Mouse (Mus musculus): ENCODE measurements around the gene Rab3d. TPM values are rescaled to one million over a fixed set of nuclear protein-coding genes. Genes with fewer than 3 reads are reported as not detected.

The Rab3d gene
- polyA plus RNA-seq (2016; fragmentation: Nextera tagmentation; extraction: Ambion mirVana): 5.1 and 5.3 TPM in 2 replicates

DNA sequence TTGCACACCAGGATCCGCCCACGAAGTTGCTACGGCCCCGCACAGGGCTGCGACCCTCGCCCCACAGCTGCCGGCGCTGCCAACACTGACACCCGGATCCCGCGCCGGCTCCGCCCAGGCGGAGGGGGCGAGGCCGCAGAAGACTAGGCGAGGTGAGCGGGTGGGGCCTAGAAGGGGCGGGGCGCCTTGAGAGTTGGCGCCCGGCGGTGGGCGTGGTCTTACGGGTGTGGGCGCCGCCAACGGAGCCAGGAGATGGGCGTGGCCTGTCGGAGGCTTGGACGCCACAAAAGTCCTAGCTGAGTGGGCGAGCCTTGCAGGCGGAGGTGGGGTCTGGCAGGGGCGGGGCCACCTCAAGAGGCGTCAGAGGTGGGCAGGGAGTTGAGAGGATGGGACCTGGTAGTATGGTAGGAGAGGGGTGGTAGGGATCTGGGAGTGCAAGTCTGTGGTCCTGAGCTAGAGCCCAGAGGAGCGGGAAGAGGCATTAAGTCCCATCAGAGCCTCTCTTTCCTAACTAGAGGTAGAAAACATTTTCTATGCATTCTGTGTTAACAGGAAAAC, at the start of gene Rab3d:
TSS of gene Rab3d (minus strand) at position 158 of the 558 bp plus-strand sequence.
- peak within 1 kb of the TSS; percentile 79 for H3K27ac ChIP-seq
- whole genome bisulfite sequencing: under 1% methylated on average over 36 of the region's 36 CpGs

DNA sequence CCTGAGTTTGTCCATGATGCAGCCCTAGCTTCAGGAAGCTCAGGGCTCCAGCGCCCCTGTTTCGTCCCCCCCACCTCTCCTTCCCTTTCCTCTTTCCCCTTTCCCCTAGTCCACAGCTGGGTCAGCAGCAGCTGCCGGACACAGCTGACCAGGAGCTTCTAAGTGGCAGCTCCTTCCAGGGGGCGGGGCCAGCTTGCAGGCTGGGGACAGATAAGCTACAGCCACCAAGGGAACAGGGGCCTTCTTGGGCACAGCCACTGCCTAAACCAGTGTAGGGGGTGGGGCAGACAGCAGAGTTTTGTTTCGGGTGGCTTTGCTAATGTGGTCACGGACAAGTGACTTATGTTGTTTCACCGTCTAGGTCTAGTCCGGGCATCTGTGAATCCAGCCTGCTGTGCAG, 45.4 kb upstream of the Rab3d start, which contains the start of gene Epor:
TSS of gene Epor (minus strand) at position 90 of the 400 bp plus-strand sequence.
- H3K36me3 ChIP-seq (replicated peaks): peaks cover 1% of the 10 kb centered on the region; the same call in 1 of the 2 replicates
- H3K9me3 ChIP-seq: no peaks in the 10 kb centered on the region
- peak; percentile 45 for DNase-seq (ENCODE audit: extremely low spot score, low spot score)
- peak within 1 kb of the TSS; percentile 58 for H3K4me3 ChIP-seq
- peak within 1 kb of the TSS; percentile 74 for H3K27ac ChIP-seq
- peaks cover 36% of the 10 kb centered on the region for H3K4me1 ChIP-seq
- WGBS: 32% methylated on average over 8 of the region's 8 CpGs
- peaks cover 58% of the 10 kb centered on the region for H3K27me3 ChIP-seq (ENCODE audit: poor library complexity, severe bottlenecking)

More for the DNA sequence above, at the start of gene Rab3d:
- Histone ChIP-seq H3K9me3 (no peaks in the 10 kb centered on the region), H3K4me3 (peak within 1 kb of the TSS; percentile 73), H3K4me1 (peaks cover 15% of the 10 kb centered on the region), H3K36me3 (replicated peaks) (peaks cover 7% of the 10 kb centered on the region; the same call in 1 of the 2 replicates), H3K27me3 (ENCODE audit: poor library complexity, severe bottlenecking) (peaks cover 39% of the 10 kb centered on the region)
- peak; percentile 96 for DNase-seq (ENCODE audit: extremely low spot score, low spot score)

DNA sequence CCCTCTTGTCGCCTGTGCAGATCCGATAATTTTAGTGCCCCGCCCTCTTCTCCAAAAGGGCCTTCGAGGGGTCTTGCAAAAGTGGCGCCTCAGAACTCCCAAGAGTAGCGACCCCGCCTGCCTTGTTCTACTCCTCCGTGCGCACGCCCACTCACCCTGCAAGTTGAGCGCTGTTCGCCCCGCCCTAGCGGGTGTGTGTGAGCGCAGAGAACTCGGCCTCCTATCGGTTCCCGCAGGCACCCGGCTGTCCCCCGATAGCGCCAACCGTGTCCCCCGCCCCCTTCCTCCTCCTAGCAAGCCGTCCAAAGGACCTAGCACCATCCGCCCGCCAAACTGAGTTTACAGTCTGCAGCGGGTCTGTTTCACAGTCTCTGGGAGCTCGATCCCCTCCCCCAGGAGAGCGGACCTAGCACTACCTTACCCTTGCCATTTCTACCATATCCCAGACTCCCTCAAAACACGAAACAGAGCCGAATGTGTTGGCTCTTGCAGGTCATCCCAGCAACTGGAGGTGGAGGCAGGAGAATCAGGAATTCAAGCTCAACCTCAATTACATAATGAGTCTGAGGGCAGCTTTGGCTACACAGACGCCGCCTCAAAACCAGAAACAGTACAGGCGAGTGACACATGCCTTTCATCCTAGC, 44.5 kb upstream of the Rab3d start:
- Histone ChIP-seq H3K27ac (peak overlapping the region; percentile 74), H3K9me3 (no peaks in the 10 kb centered on the region), H3K4me1 (peaks cover 36% of the 10 kb centered on the region), H3K4me3 (peak overlapping the region; percentile 58), H3K36me3 (replicated peaks) (peaks cover 5% of the 10 kb centered on the region; the same call in 1 of the 2 replicates), H3K27me3 (ENCODE audit: poor library complexity, severe bottlenecking) (peaks cover 58% of the 10 kb centered on the region)
- 3% methylated on average over 34 of the region's 34 CpGs for WGBS
- DNase-seq (ENCODE audit: extremely low spot score, low spot score): peak; percentile 73

DNA sequence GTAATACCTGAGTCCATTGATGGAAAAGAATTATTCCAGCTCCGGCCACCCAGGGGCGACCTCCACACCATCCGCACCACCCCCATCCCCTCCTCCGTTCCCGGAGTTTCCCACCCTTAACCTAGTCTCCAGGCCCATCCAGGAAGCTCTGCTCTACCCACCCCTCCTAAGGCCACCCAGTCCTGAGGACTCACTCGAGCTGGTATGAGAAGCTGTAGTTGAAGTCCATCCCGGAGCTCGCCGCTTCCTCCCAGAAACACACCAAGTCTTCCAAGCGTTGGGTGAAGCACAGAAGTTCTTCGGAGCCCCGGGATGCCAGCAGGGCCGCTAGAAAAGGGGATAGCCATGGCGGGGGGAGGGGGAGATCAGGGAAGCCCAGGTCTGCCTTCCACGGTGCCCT, 44.0 kb upstream of the Rab3d start:
- no peak for DNase-seq (ENCODE audit: extremely low spot score, low spot score)
- Histone ChIP-seq H3K4me1 (peaks cover 36% of the 10 kb centered on the region), H3K27me3 (ENCODE audit: poor library complexity, severe bottlenecking) (peaks cover 58% of the 10 kb centered on the region), H3K4me3 (peak overlapping the region; percentile 58), H3K36me3 (replicated peaks) (peaks cover 9% of the 10 kb centered on the region; the same call in 1 of the 2 replicates), H3K27ac (peak overlapping the region; percentile 74), H3K9me3 (no peaks in the 10 kb centered on the region)
- WGBS: 0% methylated on average over 15 of the region's 15 CpGs

DNA sequence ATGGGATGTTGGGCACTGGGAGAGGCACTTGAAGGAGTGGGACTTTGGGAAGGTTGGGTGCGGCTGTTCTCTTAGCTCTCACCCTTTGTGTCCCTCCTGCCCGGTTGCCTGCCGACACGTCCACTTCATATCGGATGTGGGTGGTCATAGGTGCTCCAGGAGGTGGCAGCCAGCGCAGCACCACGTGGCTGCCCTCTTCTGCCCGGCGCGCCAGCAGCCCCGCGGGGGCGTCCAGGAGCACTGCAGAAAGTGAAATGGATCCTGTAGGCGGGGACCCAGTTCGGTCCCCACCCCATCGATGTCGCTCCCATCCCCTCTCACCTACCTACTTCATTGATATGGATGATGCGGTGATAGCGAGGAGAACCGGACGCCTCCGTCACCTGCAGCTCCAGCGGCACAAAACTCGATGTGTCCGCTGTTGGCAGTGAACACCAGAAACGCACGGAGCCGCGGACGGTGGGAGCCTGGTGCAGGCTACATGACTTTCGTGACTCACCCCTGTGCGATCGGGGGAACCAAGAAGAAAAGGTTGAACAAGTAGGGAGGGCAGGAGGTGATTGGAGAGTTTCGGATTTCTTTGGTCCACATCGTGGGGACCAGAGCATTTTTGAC, 43.5 kb upstream of the Rab3d start:
- Histone ChIP-seq H3K36me3 (replicated peaks) (peaks cover 9% of the 10 kb centered on the region; the same call in 1 of the 2 replicates), H3K4me1 (peaks cover 40% of the 10 kb centered on the region), H3K27me3 (ENCODE audit: poor library complexity, severe bottlenecking) (peaks cover 58% of the 10 kb centered on the region), H3K9me3 (no peaks in the 10 kb centered on the region), H3K4me3 (peak overlapping the region; percentile 58), H3K27ac (peak overlapping the region; percentile 74)
- DNase-seq (ENCODE audit: extremely low spot score, low spot score): no peak
- WGBS: 2% methylated on average over 35 of the region's 35 CpGs

DNA sequence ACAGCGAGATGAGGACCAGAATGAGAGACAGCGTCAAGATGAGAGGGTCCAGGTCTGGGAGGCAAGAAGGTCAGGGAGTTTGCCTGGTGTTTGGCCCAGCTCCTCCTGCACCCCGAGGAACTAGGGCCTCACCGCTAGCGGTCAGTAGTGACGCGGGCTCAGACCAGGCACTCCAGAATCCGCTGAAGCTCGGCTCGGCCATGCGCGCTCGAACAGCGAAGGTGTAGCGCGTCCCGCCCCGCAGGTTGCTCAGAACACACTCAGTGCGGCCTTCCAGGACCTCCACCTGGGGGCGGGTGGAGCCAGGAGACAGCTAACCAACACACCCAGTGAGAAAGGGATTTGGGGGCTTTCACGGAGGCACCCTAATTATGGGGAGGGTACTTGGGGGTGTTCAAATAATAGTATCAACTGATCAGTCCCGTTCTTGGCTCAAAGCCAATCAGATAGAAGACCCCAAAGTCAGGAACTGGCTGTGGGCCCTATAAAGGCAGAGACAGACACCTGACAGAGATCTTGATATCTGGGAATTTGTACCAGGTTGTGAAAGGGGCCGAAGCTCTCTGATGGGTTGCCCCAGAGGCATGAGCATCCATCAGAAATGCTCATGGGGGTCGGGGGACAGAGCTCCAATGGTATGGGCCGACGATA, 42.7 kb upstream of the Rab3d start:
- no peak overlapping the region for H3K27ac ChIP-seq
- no peak for DNase-seq (ENCODE audit: extremely low spot score, low spot score)
- H3K9me3 ChIP-seq: no peaks in the 10 kb centered on the region
- H3K27me3 ChIP-seq (ENCODE audit: poor library complexity, severe bottlenecking): peaks cover 58% of the 10 kb centered on the region
- H3K36me3 ChIP-seq (replicated peaks): peaks cover 9% of the 10 kb centered on the region; the same call in 1 of the 2 replicates
- WGBS: 9% methylated on average over 26 of the region's 26 CpGs
- peak overlapping the region; percentile 58 for H3K4me3 ChIP-seq
- H3K4me1 ChIP-seq: peaks cover 44% of the 10 kb centered on the region

DNA sequence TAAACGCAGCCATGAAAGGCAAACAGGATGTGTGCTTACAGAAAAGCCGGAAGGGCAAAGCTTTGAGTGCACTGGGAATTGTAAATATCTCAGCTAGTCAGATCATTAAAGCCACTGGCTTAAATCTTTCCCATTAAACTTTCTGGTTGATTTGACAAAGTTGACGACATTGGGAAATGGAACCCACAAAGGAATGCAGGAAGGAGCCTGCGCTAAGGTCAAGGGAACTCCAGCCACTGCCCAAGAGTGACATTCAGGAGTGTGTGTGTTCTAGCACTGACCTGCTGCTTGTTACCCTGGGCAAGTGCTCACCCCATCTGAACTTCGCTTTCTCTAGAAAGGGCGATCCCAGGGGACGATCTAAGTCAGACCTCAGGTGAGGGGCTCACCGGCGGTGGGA, 42.1 kb upstream of the Rab3d start:
- DNase-seq (ENCODE audit: extremely low spot score, low spot score): no peak
- WGBS: 47% methylated on average over 9 of the region's 9 CpGs
- Histone ChIP-seq H3K4me1 (peaks cover 44% of the 10 kb centered on the region), H3K4me3 (peak overlapping the region; percentile 58), H3K27me3 (ENCODE audit: poor library complexity, severe bottlenecking) (peaks cover 58% of the 10 kb centered on the region), H3K27ac (no peak overlapping the region), H3K9me3 (no peaks in the 10 kb centered on the region), H3K36me3 (replicated peaks) (peaks cover 9% of the 10 kb centered on the region; the same call in 1 of the 2 replicates)

DNA sequence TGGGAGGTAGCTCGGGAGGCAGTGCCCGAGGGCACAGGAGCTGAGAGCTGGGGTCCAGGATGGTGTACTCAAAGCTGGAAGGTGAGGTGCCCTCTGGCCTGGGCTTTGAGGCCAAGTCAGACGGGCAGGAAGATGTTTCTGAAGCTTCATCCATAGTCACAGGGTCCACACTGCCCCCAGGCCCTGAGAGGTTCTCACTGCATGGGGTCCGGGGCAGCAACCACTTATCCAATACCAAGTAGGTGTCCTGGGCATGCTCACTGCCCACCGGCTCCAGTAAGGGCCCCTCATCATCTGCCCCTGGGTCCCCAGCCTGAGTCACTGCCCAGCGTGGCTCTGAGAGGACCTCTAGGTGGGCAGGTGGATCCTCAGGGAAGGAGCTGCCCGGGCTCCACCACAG, 41.3 kb upstream of the Rab3d start:
- H3K36me3 ChIP-seq (replicated peaks): peaks cover 9% of the 10 kb centered on the region; the same call in 1 of the 2 replicates
- H3K9me3 ChIP-seq: no peaks in the 10 kb centered on the region
- H3K4me1 ChIP-seq: peaks cover 48% of the 10 kb centered on the region
- WGBS: 84% methylated on average over 7 of the region's 7 CpGs
- H3K4me3 ChIP-seq: 0 out of 2 replicates have a peak overlapping the region, but pooled peaks have one; percentile 0
- DNase-seq (ENCODE audit: extremely low spot score, low spot score): no peak
- H3K27ac ChIP-seq: no peak overlapping the region
- peaks cover 56% of the 10 kb centered on the region for H3K27me3 ChIP-seq (ENCODE audit: poor library complexity, severe bottlenecking)

DNA sequence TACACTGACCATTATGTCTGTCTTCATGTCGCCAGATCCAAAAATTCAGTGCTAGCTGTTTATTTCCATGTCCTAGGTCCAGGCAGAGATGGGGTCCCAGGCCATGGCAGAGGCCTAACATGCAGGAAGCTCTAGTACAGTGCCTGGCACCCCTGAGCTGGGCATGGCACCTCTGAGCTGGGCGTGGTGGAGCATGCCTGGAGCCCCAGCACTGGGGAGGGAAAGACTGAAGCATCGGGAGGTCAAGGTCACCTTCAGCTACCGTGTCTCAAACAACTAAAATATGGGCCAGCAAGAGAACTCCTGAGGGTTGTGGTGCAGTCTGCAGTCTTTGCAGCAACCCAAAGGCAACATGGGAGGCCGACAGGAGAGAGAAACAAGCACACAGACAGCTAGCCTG, 40.4 kb upstream of the Rab3d start:
- WGBS: 92% methylated on average over 5 of the region's 5 CpGs
- H3K9me3 ChIP-seq: no peaks in the 10 kb centered on the region
- peaks cover 50% of the 10 kb centered on the region for H3K4me1 ChIP-seq
- H3K27me3 ChIP-seq (ENCODE audit: poor library complexity, severe bottlenecking): peaks cover 47% of the 10 kb centered on the region
- no peak overlapping the region; the same call in 1 of the 2 replicates for H3K4me3 ChIP-seq
- peaks cover 9% of the 10 kb centered on the region; the same call in 1 of the 2 replicates for H3K36me3 ChIP-seq (replicated peaks)
- no peak for DNase-seq (ENCODE audit: extremely low spot score, low spot score)
- no peak overlapping the region for H3K27ac ChIP-seq

DNA sequence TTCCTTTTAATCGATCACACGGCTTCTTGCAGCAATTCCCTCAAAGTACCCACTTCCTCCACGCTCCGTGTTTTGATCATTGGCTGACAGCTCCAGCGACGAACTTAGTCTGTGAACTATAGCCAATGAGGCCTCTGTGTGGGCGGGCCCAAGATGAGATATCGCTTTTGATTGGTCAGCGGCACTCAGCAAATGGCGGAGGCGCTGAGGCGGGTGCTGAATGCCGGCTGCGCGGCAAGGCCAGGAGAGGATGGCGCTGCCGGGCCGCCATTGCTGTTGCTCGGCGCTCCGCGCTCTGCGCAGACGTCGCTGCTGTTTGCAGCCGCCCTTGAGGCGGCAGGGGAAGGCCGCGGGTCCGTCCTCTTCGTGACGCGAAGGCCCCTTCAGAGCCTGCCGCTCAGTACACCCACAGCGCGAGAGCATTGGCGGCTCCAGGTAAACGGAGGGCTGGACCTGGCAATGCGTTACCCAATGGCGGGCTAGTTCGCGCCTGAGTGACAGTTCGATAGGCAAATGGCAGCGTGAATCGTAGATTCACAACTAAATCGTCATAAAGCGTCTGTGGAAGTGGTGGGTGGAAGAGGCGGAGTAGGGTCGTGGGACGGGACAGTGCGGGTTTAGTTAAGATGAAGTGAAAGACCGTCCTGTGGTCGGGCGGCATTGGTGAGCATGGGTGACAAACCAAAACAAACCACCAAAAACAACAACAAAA, 37.7 kb upstream of the Rab3d start, which contains the start of gene Swsap1:
TSS of gene Swsap1 (plus strand) at position 186 of the 712 bp plus-strand sequence.
- under 1% methylated on average over 54 of the region's 54 CpGs for WGBS
- DNase-seq (ENCODE audit: extremely low spot score, low spot score): peak; percentile 97
- Histone ChIP-seq H3K27ac (peak within 1 kb of the TSS; percentile 96), H3K4me1 (peaks cover 28% of the 10 kb centered on the region), H3K36me3 (replicated peaks) (peaks cover 9% of the 10 kb centered on the region; the same call in 1 of the 2 replicates), H3K9me3 (no peaks in the 10 kb centered on the region), H3K4me3 (peak within 1 kb of the TSS; percentile 75), H3K27me3 (ENCODE audit: poor library complexity, severe bottlenecking) (peaks cover 21% of the 10 kb centered on the region)

DNA sequence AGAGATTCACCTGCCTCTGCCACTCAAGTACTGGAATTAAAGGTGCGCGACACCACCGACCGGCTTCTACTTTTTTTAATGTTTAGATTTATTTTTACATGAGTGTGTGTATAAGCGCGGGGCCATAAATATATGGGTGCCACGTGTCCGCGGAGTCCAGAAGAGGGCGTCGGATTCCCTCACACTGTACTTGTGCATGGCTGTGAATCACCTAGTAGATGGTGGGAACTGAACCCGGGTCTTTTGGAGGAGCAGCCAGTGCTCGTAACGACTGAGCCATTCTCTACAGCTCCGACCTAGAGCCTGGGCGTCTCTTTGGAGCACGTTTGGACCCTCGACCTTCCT, 37.2 kb upstream of the Rab3d start:
- Histone ChIP-seq H3K4me1 (peaks cover 23% of the 10 kb centered on the region), H3K9me3 (no peaks in the 10 kb centered on the region), H3K27me3 (ENCODE audit: poor library complexity, severe bottlenecking) (peaks cover 15% of the 10 kb centered on the region), H3K27ac (peak overlapping the region; percentile 96), H3K36me3 (replicated peaks) (peaks cover 9% of the 10 kb centered on the region; the same call in 1 of the 2 replicates), H3K4me3 (peak overlapping the region; percentile 75)
- DNase-seq (ENCODE audit: extremely low spot score, low spot score): no peak
- WGBS: 2% methylated on average over 18 of the region's 18 CpGs

DNA sequence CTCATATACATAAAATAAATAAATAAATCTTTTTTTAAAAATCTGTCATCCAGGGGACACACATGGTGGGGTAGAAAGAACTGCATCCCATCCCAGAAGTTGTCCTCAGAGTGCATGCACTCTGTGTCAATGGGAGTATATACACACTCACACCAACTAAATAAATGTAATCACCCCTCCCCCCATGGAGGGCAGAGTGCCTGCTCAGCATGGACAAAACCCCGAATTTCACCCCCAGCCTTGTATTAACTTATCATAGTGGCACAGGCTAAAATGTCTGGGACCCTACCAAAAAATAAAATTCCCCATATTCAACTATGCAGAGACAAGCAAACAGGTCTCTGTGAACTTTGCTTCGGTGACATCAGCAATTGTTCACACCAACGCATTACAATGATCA, 36.6 kb upstream of the Rab3d start:
- Histone ChIP-seq H3K36me3 (replicated peaks) (peaks cover 9% of the 10 kb centered on the region; the same call in 1 of the 2 replicates), H3K27ac (no peak overlapping the region), H3K4me3 (no peak overlapping the region), H3K27me3 (ENCODE audit: poor library complexity, severe bottlenecking) (peaks cover 10% of the 10 kb centered on the region), H3K4me1 (peaks cover 22% of the 10 kb centered on the region), H3K9me3 (no peaks in the 10 kb centered on the region)
- no peak for DNase-seq (ENCODE audit: extremely low spot score, low spot score)
- WGBS: 87% methylated on average over 3 of the region's 3 CpGs

Measured in forebrain, embryonic 10.5 days (tissue).